Mouse (Mus musculus): ENCODE data around the gene Ror1.

DNA sequence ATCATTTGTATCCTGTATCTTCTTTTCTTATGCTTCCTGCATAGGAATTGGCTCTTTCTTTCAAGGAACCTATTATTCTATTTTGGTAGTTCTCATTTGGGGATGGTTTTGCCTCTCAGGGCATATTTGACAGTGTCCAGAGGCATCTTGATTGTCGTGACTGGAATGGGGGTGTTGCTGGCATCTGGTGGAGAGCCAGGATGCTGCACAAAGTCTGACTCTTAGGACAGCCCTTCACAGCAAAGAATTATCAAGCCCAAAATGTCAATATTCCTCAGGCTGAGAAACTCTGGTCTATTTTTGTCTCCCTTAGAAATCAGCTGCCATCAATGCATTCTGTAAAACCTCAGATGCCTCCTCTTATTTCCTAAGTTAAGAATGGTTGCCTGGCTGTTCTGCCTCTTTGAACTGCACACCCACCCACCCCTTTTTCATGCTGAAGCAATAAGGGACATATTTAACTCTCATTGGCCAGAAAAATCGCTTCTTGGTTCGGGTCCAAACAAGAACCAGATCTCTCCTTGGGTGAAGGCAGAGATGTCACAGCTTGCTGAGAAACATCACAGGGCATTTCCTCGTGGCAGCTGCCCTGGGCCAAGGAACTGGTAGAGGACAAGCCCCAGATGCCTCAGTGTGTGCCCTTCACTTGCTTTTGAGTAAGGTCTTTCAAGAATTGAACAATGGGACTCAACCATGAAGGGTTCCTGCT is 262.4 kb downstream of the Ror1 start:
- TF ChIP-seq CTCF (IDR thresholded peaks at IDR 0.05; ENCODE audit: low read depth) (peak; percentile 35), EP300 (IDR thresholded peaks at IDR 0.05; ENCODE audit: low read depth) (no peak)
